Mouse (Mus musculus) small intestine, adult 2 months (tissue): ENCODE results near the gene Mfsd13b. TPM values are rescaled to one million over a fixed set of nuclear protein-coding genes. Genes with fewer than 3 reads are reported as not detected.
A peak's percentile ranks its signal among the peaks of the same experiment; 100 is the strongest.

ENCODE experiments used
- H3K27ac ChIP-seq: fragments of 200-500 bp; 2 replicates; pipeline ENCODE4 v1.5.1; 2012; ENCODE audit warnings: low read depth, low read length, control low read depth, inconsistent platforms; ENCODE audit not compliant: insufficient read depth
- H3K27me3 ChIP-seq: fragments of 200-500 bp; 2 replicates; pipeline ENCODE4 v1.6.1; 2012; ENCODE audit warnings: mild to moderate bottlenecking, moderate library complexity, low read length, inconsistent platforms; ENCODE audit not compliant: control insufficient read depth, insufficient read depth
- H3K36me3 ChIP-seq: fragments of 200-500 bp; 2 replicates; pipeline ENCODE4 v1.6.1; 2012; ENCODE audit warnings: mild to moderate bottlenecking, low read length, control low read depth, inconsistent platforms; ENCODE audit not compliant: control insufficient read depth, insufficient read depth
- H3K4me1 ChIP-seq: fragments of 200-500 bp; 2 replicates; pipeline ENCODE4 v1.6.1; 2012; ENCODE audit warnings: low read length, inconsistent platforms, mixed read lengths; ENCODE audit not compliant: control insufficient read depth, insufficient read depth, insufficient read length
- H3K4me3 ChIP-seq: fragments of 200-500 bp; 2 replicates; pipeline ENCODE4 v1.5.1; 2012; ENCODE audit warnings: low read depth, mild to moderate bottlenecking, control low read depth, inconsistent platforms, low read length, moderate library complexity
- CTCF ChIP-seq: fragments of 200-500 bp; IDR thresholded peaks from 2 replicates; pipeline ENCODE4 v1.5.1; 2012; ENCODE audit warnings: low read depth, mild to moderate bottlenecking, control low read depth, inconsistent platforms, low read length, moderate library complexity, mixed read lengths; ENCODE audit not compliant: insufficient replicate concordance, insufficient read length; ENCODE audit errors: extremely low read depth
- POLR2A ChIP-seq: fragments of 200-500 bp; IDR thresholded peaks from 2 replicates; pipeline ENCODE4 v1.6.1; 2012; ENCODE audit warnings: low read depth, mild to moderate bottlenecking, control low read depth, inconsistent platforms, low read length, moderate library complexity
- WGBS: fragments of 180-500 bp; shearing (Covaris S2); methylation state at CpG from one replicate; pipeline ENCODE4 v1.1.7; 2018; 5-methylcytosine and 5-hydroxymethylcytosine counted together
- polyA plus RNA-seq: library from polyadenylated mRNA; depleted of rRNA; stranded (reverse); fragments of >200 nt; gene quantifications from 2 replicates; pipeline ENCODE4 v1.2.3, GENCODE M21; 2012

Mfsd13b gene
- polyA plus RNA-seq, 1 experiment = 0.13 TPM

DNA sequence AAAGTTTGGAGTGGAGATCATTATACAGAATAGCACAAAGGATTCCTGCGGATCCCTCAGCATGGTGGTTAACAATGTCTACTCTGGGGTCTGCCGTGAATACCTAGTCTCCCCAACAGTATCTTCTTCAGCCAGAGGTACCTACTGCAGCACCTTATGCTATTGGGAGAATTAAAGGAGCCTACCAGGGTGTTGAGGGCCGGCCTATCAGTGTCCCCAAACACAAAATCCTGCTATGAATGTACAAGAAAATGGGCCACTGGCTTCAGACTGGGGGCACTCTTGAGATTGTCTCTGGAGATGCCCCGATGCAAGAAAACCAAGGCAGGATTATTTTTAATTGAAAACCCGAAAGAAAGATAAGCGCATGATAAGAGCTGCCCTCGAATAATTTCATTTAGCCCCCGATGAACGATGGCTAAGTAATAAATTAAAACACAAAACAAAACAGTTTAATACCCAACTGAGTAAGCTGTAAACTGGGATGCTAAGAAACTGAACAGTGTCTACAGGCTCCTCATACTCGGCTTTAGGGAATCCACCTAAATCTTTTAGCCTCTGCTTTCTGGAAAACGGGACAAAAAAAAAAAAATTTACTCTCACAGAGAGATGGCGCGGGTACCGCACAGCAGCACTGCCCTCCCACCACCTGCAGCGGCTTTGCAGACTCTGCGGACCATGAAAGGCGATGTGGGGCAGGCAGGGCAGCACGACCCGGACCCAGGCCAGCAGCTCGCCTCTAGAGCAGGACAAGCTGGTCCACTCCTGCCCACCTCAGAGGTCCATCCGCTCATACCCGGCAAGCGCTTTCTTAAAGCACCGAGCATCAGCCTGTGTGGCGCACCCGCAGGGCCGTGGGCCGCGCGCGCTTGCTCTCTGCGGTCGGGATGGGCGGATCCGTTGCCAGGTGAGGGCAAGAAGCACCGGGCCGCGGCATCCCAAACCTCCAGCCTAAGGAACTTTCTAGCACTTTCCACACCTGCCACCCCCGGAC, 1.1 kb upstream of the Mfsd13b start:
- H3K4me1 ChIP-seq = peaks cover 3% of the 10 kb centered on the region
- H3K36me3 ChIP-seq = no peaks in the 10 kb centered on the region; the same call in 1 of the 2 replicates
- H3K4me3 ChIP-seq = peak overlapping the region; percentile 80
- WGBS = 10% methylated on average over 39 of the region's 39 CpGs
- H3K27ac ChIP-seq = peak overlapping the region; percentile 31; the same call in 1 of the 2 replicates
- TF ChIP-seq CTCF (no peak), POLR2A (no peak)
- no peaks in the 10 kb centered on the region for H3K27me3 ChIP-seq

- WGBS = 16% methylated on average over 7 of the region's 7 CpGs
- peaks cover 3% of the 10 kb centered on the region for H3K4me1 ChIP-seq
- no peak for TF ChIP-seq CTCF
- no peak for TF ChIP-seq POLR2A
- no peaks in the 10 kb centered on the region for H3K27me3 ChIP-seq
- peak overlapping the region; percentile 80 for H3K4me3 ChIP-seq
- H3K27ac ChIP-seq = no peak overlapping the region; the same call in 1 of the 2 replicates
- no peaks in the 10 kb centered on the region for H3K36me3 ChIP-seq
Measured at GRCm38 (mm10) chr7:120982968-120983367, 659 bp downstream of the Mfsd13b start.

DNA sequence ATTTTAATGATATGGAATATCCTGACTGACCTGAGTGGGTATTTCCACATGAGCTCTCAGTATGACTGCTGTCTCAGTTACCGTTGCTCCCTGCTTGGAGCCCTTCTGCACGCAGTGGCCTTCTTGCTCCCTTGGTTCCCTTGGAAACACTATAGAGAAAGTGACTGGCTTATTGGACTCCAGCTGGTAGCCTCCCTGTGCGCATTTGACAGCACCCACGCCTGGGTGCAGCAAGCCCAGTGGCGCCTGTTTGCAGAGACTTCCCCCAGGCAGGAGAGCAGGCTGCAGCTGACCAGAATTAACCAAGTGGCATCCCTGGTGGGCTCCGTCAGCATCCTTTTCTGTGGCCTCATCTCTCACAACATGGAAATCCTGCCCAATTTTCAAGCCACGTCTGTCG, 8.9 kb downstream of the Mfsd13b start:
- 83% methylated on average over 8 of the region's 8 CpGs for WGBS
- Histone ChIP-seq H3K4me3 (no peak overlapping the region), H3K27ac (no peak overlapping the region), H3K36me3 (no peaks in the 10 kb centered on the region), H3K4me1 (no peaks in the 10 kb centered on the region), H3K27me3 (no peaks in the 10 kb centered on the region)
- no peak for TF ChIP-seq POLR2A
- no peak for TF ChIP-seq CTCF

DNA sequence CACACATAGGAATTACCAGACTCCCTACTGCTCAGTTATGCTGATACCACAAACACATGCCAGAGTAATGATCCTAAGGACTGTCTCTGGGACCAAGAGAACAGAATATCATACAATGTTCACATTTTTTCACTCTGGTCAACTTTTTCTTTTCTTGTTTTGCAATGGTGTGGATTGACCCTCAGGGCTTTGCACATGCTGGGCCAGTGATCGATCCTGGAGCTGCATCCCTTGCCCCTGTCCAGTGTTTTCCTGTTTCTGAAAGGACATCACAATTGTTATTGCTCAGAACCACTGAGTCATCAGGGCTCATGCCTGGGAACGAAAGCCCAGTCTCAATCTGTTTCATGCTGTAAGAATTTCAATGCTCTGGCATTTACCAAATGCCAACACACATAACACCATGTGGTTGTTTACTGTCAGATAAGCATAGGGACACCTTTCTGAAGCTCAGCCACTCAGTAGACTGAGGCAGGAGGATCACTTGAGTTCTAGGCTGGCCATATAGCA, 16.8 kb downstream of the Mfsd13b start:
- no peaks in the 10 kb centered on the region for H3K36me3 ChIP-seq
- H3K27ac ChIP-seq = peak overlapping the region; percentile 40; the same call in 1 of the 2 replicates
- peaks cover 26% of the 10 kb centered on the region for H3K4me1 ChIP-seq
- no peak overlapping the region for H3K4me3 ChIP-seq
- 72% methylated on average over 2 of the region's 2 CpGs for WGBS
- no peak for TF ChIP-seq CTCF
- no peaks in the 10 kb centered on the region for H3K27me3 ChIP-seq

- Histone ChIP-seq H3K27me3 (no peaks in the 10 kb centered on the region), H3K4me3 (no peak overlapping the region), H3K27ac (peak overlapping the region; percentile 91), H3K4me1 (peaks cover 26% of the 10 kb centered on the region), H3K36me3 (no peaks in the 10 kb centered on the region)
- 20% methylated on average over 3 of the region's 3 CpGs for WGBS
- TF ChIP-seq CTCF = no peak
- no peak for TF ChIP-seq POLR2A
Measured at GRCm38 (mm10) chr7:121000065-121000822, 17.9 kb downstream of the Mfsd13b start.

DNA sequence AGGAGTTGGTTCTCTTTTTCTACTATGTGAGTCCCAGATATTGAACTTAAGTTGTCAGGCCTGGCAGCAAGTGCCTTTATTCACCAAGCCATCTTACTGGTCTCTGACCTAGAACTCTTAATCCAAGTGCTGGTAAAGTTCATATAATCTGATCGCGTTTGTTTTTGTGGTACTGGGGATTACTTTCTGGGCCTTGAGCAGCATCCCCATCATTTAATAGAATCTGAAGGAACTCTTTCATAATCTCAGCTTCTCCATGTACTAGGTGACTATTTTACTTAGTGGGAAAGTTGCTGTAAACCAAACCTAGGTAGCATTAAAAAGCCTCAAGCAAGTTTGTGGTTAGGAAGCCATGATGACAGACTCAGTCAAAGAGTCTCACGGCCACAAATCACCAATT, 19.6 kb downstream of the Mfsd13b start:
- Histone ChIP-seq H3K4me3 (no peak overlapping the region), H3K36me3 (no peaks in the 10 kb centered on the region), H3K27ac (peak overlapping the region; percentile 86), H3K4me1 (peaks cover 24% of the 10 kb centered on the region), H3K27me3 (no peaks in the 10 kb centered on the region)
- TF ChIP-seq POLR2A (no peak), CTCF (no peak)
- 80% methylated on average over 3 of the region's 3 CpGs for WGBS

DNA sequence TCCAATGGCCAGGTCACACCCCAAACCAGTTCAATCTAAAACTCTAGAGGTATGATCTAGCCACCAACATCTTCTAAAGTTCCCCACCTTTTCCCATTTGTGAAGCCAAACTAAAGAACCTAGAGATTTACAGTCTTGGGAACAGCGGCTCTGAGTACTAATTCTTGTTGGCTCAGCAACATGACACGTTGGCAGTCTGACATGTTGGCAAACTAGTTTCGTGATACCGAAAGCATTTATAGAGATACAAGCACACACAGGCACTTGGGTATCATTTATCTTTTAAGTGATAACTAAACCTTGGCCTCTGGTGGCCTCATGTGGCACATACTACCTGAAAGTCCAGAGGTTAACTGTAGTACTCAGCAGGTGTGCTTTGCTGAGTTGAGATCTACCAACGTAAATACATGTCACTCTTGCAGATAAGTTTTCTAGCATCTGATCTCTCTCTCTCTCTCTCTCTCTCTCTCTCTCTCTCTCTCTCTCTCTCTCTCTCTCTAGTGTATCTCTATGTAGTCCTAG, 20.2 kb downstream of the Mfsd13b start:
- Histone ChIP-seq H3K27ac (peak overlapping the region; percentile 94), H3K27me3 (no peaks in the 10 kb centered on the region), H3K4me3 (no peak overlapping the region), H3K4me1 (peaks cover 24% of the 10 kb centered on the region), H3K36me3 (no peaks in the 10 kb centered on the region)
- no peak for TF ChIP-seq POLR2A
- no peak for TF ChIP-seq CTCF
- WGBS = 37% methylated on average over 5 of the region's 5 CpGs
